20 mouse cellular contexts compared by ENCODE assay signal in the genomic region with DNA sequence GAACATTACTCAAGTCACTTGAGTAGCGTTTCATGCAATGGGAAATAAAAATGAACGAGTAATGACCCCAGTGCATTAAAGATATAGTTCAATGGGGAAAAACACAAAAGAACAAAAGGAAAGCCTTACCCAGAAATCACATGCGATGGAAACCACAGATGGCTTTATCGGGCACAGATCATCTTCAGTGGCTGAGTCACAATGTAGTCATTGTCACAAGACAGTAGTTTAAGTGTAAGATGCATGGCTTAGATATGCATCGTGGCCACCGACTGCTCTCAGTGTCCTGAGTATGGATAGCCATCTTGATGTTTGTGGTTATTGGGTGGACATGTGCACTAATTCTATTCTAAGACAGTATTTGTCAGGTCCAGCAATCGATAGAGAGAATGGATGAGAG.
"Had no signal": no experiment of that assay in that cellular context is flagged by ENCODE, and none has a peak within 500 bp of the region (broad histone marks: within the 10 kb centered on the region; RNA-seq: fewer than 3 reads in every experiment).

No protein-coding gene starts in this region.

- H3K4me1 ChIP-seq: limb, embryonic 12.5 days; limb, embryonic 15.5 days; midbrain, embryonic 12.5 days; midbrain, embryonic 15.5 days; neural tube, embryonic 12.5 days; neural tube, embryonic 15.5 days; stomach, embryonic 15.5 days had no signal

- H3K4me3 ChIP-seq: layer of hippocampus, adult 2 months; limb, embryonic 12.5 days; limb, embryonic 15.5 days; midbrain, embryonic 12.5 days; midbrain, embryonic 15.5 days; neural tube, embryonic 12.5 days; neural tube, embryonic 15.5 days; stomach, embryonic 15.5 days had no signal

- H3K27ac ChIP-seq: kidney, postnatal 0 days; layer of hippocampus, adult 2 months; limb, embryonic 12.5 days; limb, embryonic 15.5 days; liver, embryonic 14.5 days; macrophage; midbrain, embryonic 12.5 days; midbrain, embryonic 15.5 days; neural tube, embryonic 12.5 days; neural tube, embryonic 15.5 days; stomach, embryonic 15.5 days had no signal

- DNase-seq: kidney, adult 18-20 months; kidney, postnatal 25 days; left cerebral cortex, postnatal 4 days; liver, postnatal 0 days; lung, embryonic 14.5 days; right cerebral cortex, adult 18-20 months; right cerebral cortex, postnatal 14 days; right cerebral cortex, postnatal 4 days; thymus, postnatal 25 days had no signal
